Mouse (Mus musculus): ENCODE data around the gene Ppl. TPM values are rescaled to one million over a fixed set of nuclear protein-coding genes. Genes with fewer than 3 reads are reported as not detected.

The Ppl gene
- polyA plus RNA-seq, 1 experiment, result 0.08 TPM

GRCm38 (mm10) chr16:5159248-5159647 lies 27.0 kb upstream of the Ppl start:
- TF ChIP-seq CEBPB (IDR thresholded peaks at IDR 0.05; ENCODE audit: low read depth) (no peak), MYOD1 (IDR thresholded peaks at IDR 0.05; ENCODE audit: control insufficient read depth, insufficient read length, low read depth) (peak; percentile 86), USF1 (IDR thresholded peaks at IDR 0.05; ENCODE audit: low read depth) (no peak)
- Histone ChIP-seq H3K36me3 (ENCODE audit: control insufficient read depth, insufficient read depth) (no peaks in the 10 kb centered on the region), H3K79me3 (ENCODE audit: low read depth) (no peaks in the 10 kb centered on the region), H3ac (ENCODE audit: control insufficient read depth, insufficient read length, low read depth) (no peak overlapping the region), H3K27me3 (ENCODE audit: control insufficient read depth, insufficient read depth, insufficient read length) (peaks cover 7% of the 10 kb centered on the region), H3K4me3 (ENCODE audit: insufficient read depth, poor library complexity, severe bottlenecking) (no peak overlapping the region), H3K79me2 (ENCODE audit: control insufficient read depth, insufficient read depth) (no peaks in the 10 kb centered on the region)

DNA sequence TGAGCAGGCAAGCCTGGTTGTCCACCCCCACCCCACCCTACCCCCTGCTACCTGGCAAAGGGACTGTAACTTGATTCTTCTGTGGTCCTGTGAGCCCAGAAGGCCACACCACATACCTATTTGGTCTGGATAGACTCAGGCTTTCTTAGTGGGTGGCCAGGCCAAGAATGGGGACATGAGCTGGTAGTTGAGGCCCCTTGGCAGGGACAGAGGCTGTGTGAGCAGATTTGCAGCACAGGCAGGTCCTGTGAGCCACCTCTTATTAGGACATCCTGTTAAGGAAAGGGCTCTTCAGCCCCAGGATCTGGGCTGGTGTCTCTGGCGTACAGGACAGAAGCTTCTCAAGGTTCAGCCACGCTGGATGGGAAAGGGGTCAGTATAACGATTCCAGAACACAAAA lies 24.9 kb upstream of the Ppl start:
- Histone ChIP-seq H3K79me2 (ENCODE audit: control insufficient read depth, insufficient read depth) (no peaks in the 10 kb centered on the region), H3K27me3 (ENCODE audit: control insufficient read depth, insufficient read depth, insufficient read length) (peaks cover 5% of the 10 kb centered on the region), H3K4me3 (ENCODE audit: insufficient read depth, poor library complexity, severe bottlenecking) (no peak overlapping the region), H3ac (ENCODE audit: control insufficient read depth, insufficient read length, low read depth) (no peak overlapping the region), H3K36me3 (ENCODE audit: control insufficient read depth, insufficient read depth) (no peaks in the 10 kb centered on the region), H3K79me3 (ENCODE audit: low read depth) (no peaks in the 10 kb centered on the region)
- TF ChIP-seq CTCF (IDR thresholded peaks at IDR 0.05; ENCODE audit: control insufficient read depth, insufficient read depth, insufficient read length) (no peak), USF1 (IDR thresholded peaks at IDR 0.05; ENCODE audit: low read depth) (no peak), MYOG (IDR thresholded peaks at IDR 0.05; ENCODE audit: control insufficient read depth, extremely low read depth, insufficient read length) (no peak), MYOD1 (IDR thresholded peaks at IDR 0.05; ENCODE audit: control insufficient read depth, insufficient read length, low read depth) (no peak), CEBPB (IDR thresholded peaks at IDR 0.05; ENCODE audit: low read depth) (no peak), FOSL1 (IDR thresholded peaks at IDR 0.05; ENCODE audit: insufficient read depth, low read length, poor library complexity, severe bottlenecking) (no peak), MAX (IDR thresholded peaks at IDR 0.05) (no peak)

DNA sequence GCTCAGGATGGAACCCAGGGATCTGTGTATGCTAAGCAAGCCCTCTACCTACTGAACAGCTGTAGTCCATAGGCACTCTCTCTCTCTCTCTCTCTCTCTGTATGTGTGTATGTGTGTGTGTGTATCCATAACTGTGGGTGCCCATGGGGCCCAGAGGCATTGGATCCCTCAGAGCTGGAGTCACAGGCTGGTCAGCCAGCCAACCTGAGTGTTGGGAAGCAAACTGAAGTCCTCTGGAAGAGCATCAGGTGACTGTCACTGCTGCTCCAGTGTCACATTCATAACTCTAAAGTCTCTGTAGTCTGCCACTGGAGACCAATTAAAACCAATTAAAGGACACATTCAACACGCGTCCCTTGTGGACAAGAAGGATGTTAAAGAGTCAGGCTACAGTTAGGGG lies 24.3 kb upstream of the Ppl start:
- no peaks in the 10 kb centered on the region for H3K36me3 ChIP-seq (ENCODE audit: control insufficient read depth, insufficient read depth)
- no peaks in the 10 kb centered on the region for H3K79me3 ChIP-seq (ENCODE audit: low read depth)
- H3K4me3 ChIP-seq (ENCODE audit: insufficient read depth, poor library complexity, severe bottlenecking), result no peak overlapping the region
- TF ChIP-seq MYOG (IDR thresholded peaks at IDR 0.05; ENCODE audit: control insufficient read depth, extremely low read depth, insufficient read length), result no peak
- no peak for TF ChIP-seq USF1 (IDR thresholded peaks at IDR 0.05; ENCODE audit: low read depth)
- no peak for TF ChIP-seq MYOD1 (IDR thresholded peaks at IDR 0.05; ENCODE audit: control insufficient read depth, insufficient read length, low read depth)
- no peak for TF ChIP-seq MAX (IDR thresholded peaks at IDR 0.05)
- TF ChIP-seq CTCF (IDR thresholded peaks at IDR 0.05; ENCODE audit: control insufficient read depth, insufficient read depth, insufficient read length), result no peak
- H3K27me3 ChIP-seq (ENCODE audit: control insufficient read depth, insufficient read depth, insufficient read length), result peaks cover 4% of the 10 kb centered on the region
- H3K79me2 ChIP-seq (ENCODE audit: control insufficient read depth, insufficient read depth), result no peaks in the 10 kb centered on the region
- H3ac ChIP-seq (ENCODE audit: control insufficient read depth, insufficient read length, low read depth), result no peak overlapping the region

GRCm38 (mm10) chr16:5155014-5155413 lies 22.8 kb upstream of the Ppl start:
- TF ChIP-seq CEBPB (IDR thresholded peaks at IDR 0.05; ENCODE audit: low read depth) (no peak), USF1 (IDR thresholded peaks at IDR 0.05; ENCODE audit: low read depth) (no peak), FOSL1 (IDR thresholded peaks at IDR 0.05; ENCODE audit: insufficient read depth, low read length, poor library complexity, severe bottlenecking) (no peak), MAX (IDR thresholded peaks at IDR 0.05) (no peak), MYOD1 (IDR thresholded peaks at IDR 0.05; ENCODE audit: control insufficient read depth, insufficient read length, low read depth) (no peak), MYOG (IDR thresholded peaks at IDR 0.05; ENCODE audit: control insufficient read depth, extremely low read depth, insufficient read length) (no peak), CTCF (IDR thresholded peaks at IDR 0.05; ENCODE audit: control insufficient read depth, insufficient read depth, insufficient read length) (no peak)
- Histone ChIP-seq H3ac (ENCODE audit: control insufficient read depth, insufficient read length, low read depth) (no peak overlapping the region), H3K79me3 (ENCODE audit: low read depth) (no peaks in the 10 kb centered on the region), H3K4me3 (ENCODE audit: insufficient read depth, poor library complexity, severe bottlenecking) (no peak overlapping the region), H3K27me3 (ENCODE audit: control insufficient read depth, insufficient read depth, insufficient read length) (peaks cover 4% of the 10 kb centered on the region), H3K36me3 (ENCODE audit: control insufficient read depth, insufficient read depth) (no peaks in the 10 kb centered on the region), H3K79me2 (ENCODE audit: control insufficient read depth, insufficient read depth) (no peaks in the 10 kb centered on the region)

GRCm38 (mm10) chr16:5153299-5154026 lies 21.2 kb upstream of the Ppl start:
- H3K79me3 ChIP-seq (ENCODE audit: low read depth), result no peaks in the 10 kb centered on the region
- H3K27me3 ChIP-seq (ENCODE audit: control insufficient read depth, insufficient read depth, insufficient read length), result peaks cover 16% of the 10 kb centered on the region

GRCm38 (mm10) chr16:5150544-5150943 lies 18.3 kb upstream of the Ppl start:
- H3K27me3 ChIP-seq (ENCODE audit: control insufficient read depth, insufficient read depth, insufficient read length), result peaks cover 30% of the 10 kb centered on the region
- H3K79me3 ChIP-seq (ENCODE audit: low read depth), result no peaks in the 10 kb centered on the region
- TF ChIP-seq FOSL1 (IDR thresholded peaks at IDR 0.05; ENCODE audit: insufficient read depth, low read length, poor library complexity, severe bottlenecking), result no peak
- H3K4me3 ChIP-seq (ENCODE audit: insufficient read depth, poor library complexity, severe bottlenecking), result no peak overlapping the region
- no peaks in the 10 kb centered on the region for H3K36me3 ChIP-seq (ENCODE audit: control insufficient read depth, insufficient read depth)
- H3ac ChIP-seq (ENCODE audit: control insufficient read depth, insufficient read length, low read depth), result no peak overlapping the region
- no peaks in the 10 kb centered on the region for H3K79me2 ChIP-seq (ENCODE audit: control insufficient read depth, insufficient read depth)

More at GRCm38 (mm10) chr16:5153299-5154026, 21.2 kb upstream of the Ppl start:
- no peak for TF ChIP-seq CEBPB (IDR thresholded peaks at IDR 0.05; ENCODE audit: low read depth)
- TF ChIP-seq FOSL1 (IDR thresholded peaks at IDR 0.05; ENCODE audit: insufficient read depth, low read length, poor library complexity, severe bottlenecking), result no peak
- no peak for TF ChIP-seq MYOD1 (IDR thresholded peaks at IDR 0.05; ENCODE audit: control insufficient read depth, insufficient read length, low read depth)
- no peak for TF ChIP-seq MYOG (IDR thresholded peaks at IDR 0.05; ENCODE audit: control insufficient read depth, extremely low read depth, insufficient read length)
- TF ChIP-seq CTCF (IDR thresholded peaks at IDR 0.05; ENCODE audit: control insufficient read depth, insufficient read depth, insufficient read length), result no peak
- no peak for TF ChIP-seq MAX (IDR thresholded peaks at IDR 0.05)
- TF ChIP-seq USF1 (IDR thresholded peaks at IDR 0.05; ENCODE audit: low read depth), result no peak
- no peaks in the 10 kb centered on the region for H3K79me2 ChIP-seq (ENCODE audit: control insufficient read depth, insufficient read depth)
- H3K36me3 ChIP-seq (ENCODE audit: control insufficient read depth, insufficient read depth), result no peaks in the 10 kb centered on the region
- no peak overlapping the region for H3K4me3 ChIP-seq (ENCODE audit: insufficient read depth, poor library complexity, severe bottlenecking)
- no peak overlapping the region for H3ac ChIP-seq (ENCODE audit: control insufficient read depth, insufficient read length, low read depth)

Measured in C2C12 (cell line).